Mouse (Mus musculus): ENCODE measurements at regions not wholly inside any gene's neighbourhood (a gene's known extent, or its start where the extent isn't known, plus 50 kb on each side); places are given as distances from the start of the nearest gene placed in this dataset.

- TF ChIP-seq CTCF (IDR thresholded peaks at IDR 0.05; ENCODE audit: extremely low read depth, insufficient read depth, insufficient read length, insufficient replicate concordance) (no peak), POLR2A (IDR thresholded peaks at IDR 0.05; ENCODE audit: low read depth, low read length) (no peak)
Measured at GRCm38 (mm10) chr10:84054551-84055336, 332.1 kb downstream of the 1500009L16Rik start.

All from spleen, adult 2 months (tissue).